Mouse (Mus musculus): Measurements from ENCODE around the gene Macrod2.

The Macrod2 gene

DNA sequence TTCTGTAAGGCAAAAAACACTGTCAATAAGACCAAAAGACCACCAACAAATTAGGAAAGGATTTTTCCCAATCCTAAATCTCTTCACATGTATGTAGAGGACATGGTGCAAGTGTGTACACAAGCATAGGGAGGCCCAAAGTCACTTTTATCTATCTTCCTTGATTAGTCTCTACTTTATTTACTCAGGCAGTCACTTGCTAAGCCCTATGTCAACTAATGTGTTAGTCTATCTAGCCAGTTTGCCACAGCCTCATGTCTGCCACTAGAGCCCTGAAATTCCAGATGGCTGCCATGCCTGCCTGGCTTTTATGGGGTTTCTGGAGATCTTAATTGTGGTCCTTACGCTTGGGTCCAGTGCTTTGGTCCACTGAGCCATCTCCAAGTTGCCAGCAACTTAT, 1483.4 kb downstream of the Macrod2 start:
- no peak for DNase-seq

DNA sequence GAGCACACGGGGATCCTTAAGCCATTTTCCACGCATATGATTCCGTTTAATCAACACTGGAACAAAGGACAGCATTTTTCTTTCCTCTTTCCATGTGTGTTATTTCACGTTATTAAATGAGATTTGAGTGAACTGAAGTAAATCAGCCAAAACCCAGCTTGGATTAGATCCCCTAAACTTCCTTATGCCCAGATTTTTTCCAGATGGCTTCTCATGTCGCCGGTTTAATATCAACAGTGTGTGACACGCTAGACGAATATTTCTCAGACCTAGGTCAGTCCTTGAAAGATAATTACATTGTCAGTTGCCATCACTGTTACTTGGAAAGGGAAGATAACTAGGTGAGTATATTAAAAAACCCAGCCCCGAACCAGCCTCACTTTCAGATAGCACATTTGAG, 1484.6 kb downstream of the Macrod2 start:
- DNase-seq = no peak

DNA sequence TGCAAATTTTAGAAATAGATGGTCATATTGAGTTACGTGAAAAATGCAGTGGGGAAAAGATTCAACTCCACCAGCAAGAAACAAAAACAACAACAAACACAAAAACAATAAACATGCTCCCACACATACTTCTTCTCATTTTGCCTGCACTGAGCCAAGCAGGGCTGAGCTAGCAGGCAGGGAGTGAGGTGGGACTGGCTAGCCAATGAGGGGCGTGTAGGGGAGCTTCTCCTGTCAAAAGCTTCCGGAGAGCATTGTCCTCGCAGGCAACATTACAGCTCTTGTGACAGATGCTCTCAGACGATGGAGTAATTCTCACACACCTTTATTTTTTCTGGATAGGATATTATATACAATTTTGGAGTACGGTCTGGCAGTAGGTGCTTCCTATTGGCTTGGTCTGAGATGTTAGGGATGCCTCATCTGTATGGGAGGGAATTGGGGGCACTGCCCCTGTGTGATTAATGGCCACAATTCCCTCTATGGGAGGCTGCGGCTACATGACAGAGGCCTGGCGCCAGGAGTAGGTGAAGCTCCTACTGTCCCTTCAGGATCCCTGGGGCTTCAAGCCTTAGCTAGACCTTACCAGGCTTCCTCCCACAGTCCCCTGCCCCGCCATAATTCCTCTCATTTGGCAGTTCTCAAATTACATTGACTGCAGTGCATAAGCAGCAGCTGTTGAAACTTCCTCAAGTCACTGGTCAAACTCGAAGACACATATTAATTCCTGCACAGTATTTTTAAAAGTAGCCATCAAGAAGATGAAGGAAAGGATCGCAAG, 1491.8 kb downstream of the Macrod2 start:
- no peak for DNase-seq

- no peak for DNase-seq
Measured at GRCm38 (mm10) chr2:141889497-141889896, 1494.4 kb downstream of the Macrod2 start.

DNA sequence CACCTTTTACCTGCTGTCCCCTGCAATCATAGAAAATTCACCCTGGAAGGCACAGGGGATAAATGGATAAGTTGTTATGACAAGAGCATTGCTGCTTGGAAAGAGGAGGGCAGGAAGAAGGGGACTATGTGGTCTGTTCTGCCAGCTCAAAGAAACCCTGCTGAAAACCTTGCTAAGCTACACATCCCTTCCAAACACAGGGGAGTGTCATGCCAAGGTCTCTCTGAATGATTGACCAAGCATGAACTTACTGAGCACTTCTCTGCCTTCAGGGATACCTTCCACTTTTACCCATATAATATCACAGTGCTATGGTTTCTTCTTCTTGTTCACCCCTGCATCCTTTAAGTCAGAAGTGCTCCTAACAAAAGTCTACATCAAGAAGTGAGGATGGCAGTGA, 1502.8 kb downstream of the Macrod2 start:
- no peak for DNase-seq

- no peak for DNase-seq
Measured at GRCm38 (mm10) chr2:141911831-141912447, 1516.8 kb downstream of the Macrod2 start.

GRCm38 (mm10) chr2:141913486-141913885, 1518.4 kb downstream of the Macrod2 start:
- no peak for DNase-seq

DNA sequence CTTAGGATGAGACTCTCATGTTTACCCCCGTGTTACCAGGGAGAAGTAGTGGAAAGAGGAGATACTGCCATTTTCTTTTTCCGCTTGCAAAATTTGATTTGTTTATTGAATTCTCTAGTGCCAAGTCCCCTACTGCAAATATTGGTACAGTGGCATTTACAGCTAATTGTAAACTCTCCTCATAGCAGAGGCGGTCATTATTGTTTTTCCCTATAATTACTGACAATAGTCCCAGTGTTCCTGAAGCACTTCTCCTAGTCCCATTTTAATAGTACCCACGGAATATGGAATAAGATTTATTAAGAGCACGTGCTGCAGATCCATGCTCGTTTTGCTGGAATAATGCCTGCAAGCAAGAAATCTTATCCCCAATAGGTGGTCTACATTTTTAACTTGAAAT, 1518.8 kb downstream of the Macrod2 start:
- DNase-seq = no peak

DNA sequence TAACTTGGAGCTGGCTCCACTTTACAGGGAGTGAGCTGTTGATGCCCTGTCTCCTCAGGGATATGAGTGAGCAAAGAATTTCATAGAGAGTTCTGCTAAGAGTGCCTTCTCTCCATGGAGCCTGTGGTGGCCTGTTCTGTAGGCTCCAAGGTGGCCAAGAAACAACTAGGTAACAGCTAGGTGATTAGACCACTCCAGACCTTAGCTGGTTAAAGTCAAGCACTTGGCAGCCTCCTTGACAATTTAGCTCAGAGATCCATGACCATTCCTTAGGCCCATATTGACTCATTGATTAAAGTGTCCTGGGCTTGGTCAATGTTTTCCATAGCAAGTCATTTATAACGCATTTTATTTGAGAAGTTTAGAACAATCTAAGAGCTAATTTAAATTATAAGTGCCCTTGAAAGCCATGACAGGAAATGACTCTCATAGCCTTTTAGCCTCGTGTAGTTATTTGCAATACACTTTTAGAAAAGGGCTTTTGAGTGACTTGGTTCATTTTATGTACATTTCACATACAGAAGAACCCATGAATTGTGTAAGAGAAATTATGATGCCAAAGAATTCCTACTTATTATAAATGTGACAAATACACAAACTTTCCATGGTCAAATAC, 1525.4 kb downstream of the Macrod2 start:
- no peak for DNase-seq

GRCm38 (mm10) chr2:141935130-141935529, 1540.0 kb downstream of the Macrod2 start:
- no peak for DNase-seq

- no peak for DNase-seq
Measured at GRCm38 (mm10) chr2:141954795-141955194, 1559.7 kb downstream of the Macrod2 start.

GRCm38 (mm10) chr2:141955197-141955596, 1560.1 kb downstream of the Macrod2 start:
- no peak for DNase-seq

GRCm38 (mm10) chr2:141962868-141963267, 1567.8 kb downstream of the Macrod2 start:
- DNase-seq = no peak

- DNase-seq = no peak
Measured at GRCm38 (mm10) chr2:141983664-141984395, 1588.7 kb downstream of the Macrod2 start.

GRCm38 (mm10) chr2:141998901-141999300, 1603.8 kb downstream of the Macrod2 start:
- peak; percentile 23 for DNase-seq

DNA sequence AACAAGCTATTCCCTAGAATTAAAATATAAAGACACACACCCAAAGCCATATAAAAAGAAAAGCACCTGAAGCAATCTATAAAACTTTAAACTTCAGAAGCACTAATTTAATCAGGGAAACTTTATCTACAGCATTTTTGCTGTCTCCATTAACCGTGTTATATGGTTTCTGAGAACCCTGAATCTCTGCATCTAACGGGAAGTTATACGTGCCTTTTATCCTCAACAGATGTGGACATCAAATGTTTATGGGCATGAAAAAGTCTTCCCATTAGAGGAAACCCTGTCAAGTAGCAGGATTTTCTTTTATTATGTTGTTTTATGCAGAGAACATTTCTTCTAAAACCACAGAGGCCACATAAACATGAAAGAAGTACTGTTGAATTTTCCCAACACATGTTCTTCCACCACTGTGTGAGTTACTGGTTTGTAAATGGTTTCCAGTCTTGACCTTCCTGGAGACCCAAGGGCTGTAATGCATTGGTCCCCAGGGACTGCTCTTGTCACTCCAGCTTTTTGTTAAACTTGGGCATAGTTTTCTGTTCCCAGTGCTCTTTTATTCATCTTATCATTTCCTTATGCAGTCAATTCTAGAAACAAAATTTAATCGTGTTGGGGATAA, 1629.5 kb downstream of the Macrod2 start:
- DNase-seq = no peak

GRCm38 (mm10) chr2:142026721-142027120, 1631.6 kb downstream of the Macrod2 start:
- DNase-seq = no peak

GRCm38 (mm10) chr2:142030756-142031646, 1635.9 kb downstream of the Macrod2 start:
- DNase-seq = no peak

- DNase-seq = no peak
Measured at GRCm38 (mm10) chr2:142055576-142055975, 1660.5 kb downstream of the Macrod2 start.

DNA sequence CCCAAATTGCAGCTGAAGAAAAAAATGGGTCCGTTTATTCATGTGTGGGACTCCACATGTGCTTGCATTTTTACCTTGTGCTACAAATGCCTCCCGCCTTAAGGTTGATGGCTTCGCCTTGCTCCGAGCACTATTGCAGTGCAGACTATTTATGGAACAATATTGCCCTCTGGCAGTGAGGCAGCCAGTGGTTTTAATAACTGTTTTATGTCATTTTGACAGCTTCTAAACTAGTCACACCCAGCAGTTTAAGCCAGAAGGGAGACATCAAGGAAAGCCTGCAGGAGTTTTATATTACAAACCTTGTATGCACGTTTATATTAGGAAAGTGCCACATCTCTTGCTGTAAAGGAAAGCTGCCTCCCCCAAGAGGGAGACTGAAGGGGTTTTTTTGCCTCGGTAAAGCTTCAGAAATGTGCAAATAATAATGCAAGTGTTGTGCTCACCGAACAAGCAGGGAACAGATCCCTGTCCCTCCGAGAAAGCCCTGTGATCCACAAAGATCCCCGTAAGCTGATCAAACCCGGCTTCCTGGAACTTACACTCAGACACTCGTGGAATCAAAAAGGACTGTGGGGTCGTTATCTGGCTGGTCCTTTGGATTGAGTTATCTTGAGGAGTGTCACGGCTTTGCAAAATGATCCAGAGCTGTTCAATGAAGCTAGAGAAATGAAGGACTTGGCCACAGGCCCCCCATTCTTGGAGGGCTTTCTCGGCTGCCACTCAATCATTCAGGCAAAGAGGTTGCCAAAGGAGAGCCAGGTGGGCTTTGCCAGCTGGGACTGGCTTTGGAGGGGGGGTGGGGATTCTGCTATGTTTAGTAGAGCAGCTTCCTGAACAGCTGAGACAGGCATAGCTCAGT, 1663.0 kb downstream of the Macrod2 start:
- no peak for DNase-seq

- no peak for DNase-seq
Measured at GRCm38 (mm10) chr2:142058751-142059090, 1663.6 kb downstream of the Macrod2 start.

Data from kidney, adult 18-20 months (tissue).